Mouse (Mus musculus) liver, embryonic 12.5 days (tissue): ENCODE measurements around the gene Hist1h2bf. TPM values are rescaled to one million over a fixed set of nuclear protein-coding genes. Genes with fewer than 3 reads are reported as not detected.
"Not testable (repeated sequence)": the region's sequence is repeated elsewhere in the genome, so short reads cannot be mapped to it uniquely, and the experiment has no call there.

Experiments
- ATAC-seq: fragments of 200-750 bp; cut with Nextera tagmentation; 2 replicates; pipeline ENCODE4 v1.8.0; 2017; ENCODE audit warnings: moderate number of reproducible peaks, mild to moderate bottlenecking, moderate library complexity
- H3K27ac ChIP-seq: fragments of 300-500 bp; sonication (generic); 2 replicates; pipeline ENCODE4 v1.5.1; 2016; ENCODE audit warnings: mild to moderate bottlenecking
- H3K27me3 ChIP-seq: fragments of 300-500 bp; sonication (generic); replicated peaks from 2 replicates; pipeline ENCODE4 v1.6.1; 2016; ENCODE audit warnings: mild to moderate bottlenecking, moderate library complexity
- H3K36me3 ChIP-seq: fragments of 300-500 bp; sonication (generic); 2 replicates; pipeline ENCODE4 v1.6.1; 2016; ENCODE audit warnings: mild to moderate bottlenecking, moderate library complexity
- H3K4me1 ChIP-seq: fragments of 300-500 bp; sonication (generic); 2 replicates; pipeline ENCODE4 v1.6.1; 2016
- H3K4me2 ChIP-seq: fragments of 300-500 bp; sonication (generic); 2 replicates; pipeline ENCODE4 v1.6.1; 2016; ENCODE audit warnings: mild to moderate bottlenecking, moderate library complexity
- H3K4me3 ChIP-seq: fragments of 300-500 bp; sonication (generic); 2 replicates; pipeline ENCODE4 v1.5.1; 2016; ENCODE audit warnings: mild to moderate bottlenecking, moderate library complexity
- H3K9ac ChIP-seq: fragments of 300-500 bp; sonication (generic); 2 replicates; pipeline ENCODE4 v1.6.1; 2016; ENCODE audit warnings: mild to moderate bottlenecking, moderate library complexity
- H3K9me3 ChIP-seq: fragments of 300-500 bp; sonication (generic); replicated peaks from 2 replicates; pipeline ENCODE4 v1.6.1; 2016; ENCODE audit warnings: mild to moderate bottlenecking, moderate library complexity
- WGBS: fragments of 180-500 bp; shearing (Covaris S2); methylation state at CpG from one replicate; pipeline ENCODE4 v1.1.7; 2016; ENCODE audit not compliant: insufficient replicate concordance; 5-methylcytosine and 5-hydroxymethylcytosine counted together
- polyA plus RNA-seq: library from polyadenylated mRNA; unstranded; fragments of >200 nt; fragmentation: Nextera tagmentation; extraction: Ambion mirVana; gene quantifications from 2 replicates; pipeline ENCODE4 v1.2.1, GENCODE M21; 2016

Gene Hist1h2bf
- polyA plus RNA-seq, 1 experiment from 2014 or later, result 9.9 TPM

GRCm38 (mm10) chr13:23562699-23563462 lies 11.1 kb downstream of the Hist1h2bf start:
- Histone ChIP-seq H3K4me2 (peak overlapping the region; percentile 82), H3K4me3 (peak overlapping the region; percentile 53), H3K9ac (peak overlapping the region; percentile 77), H3K27me3 (no peaks in the 10 kb centered on the region), H3K27ac (peak overlapping the region; percentile 99), H3K36me3 (no peaks in the 10 kb centered on the region), H3K9me3 (no peaks in the 10 kb centered on the region), H3K4me1 (peaks cover 51% of the 10 kb centered on the region)
- no peak for ATAC-seq
- 5% methylated on average over 18 of the region's 18 CpGs for WGBS

- Histone ChIP-seq H3K4me2 (peak within 1 kb of the TSS; percentile 82), H3K4me1 (peaks cover 49% of the 10 kb centered on the region), H3K9ac (peak within 1 kb of the TSS; percentile 77), H3K27ac (peak within 1 kb of the TSS; percentile 99), H3K4me3 (peak within 1 kb of the TSS; percentile 53)
- 0% methylated on average over 57 of the region's 67 CpGs for WGBS
- H3K36me3 ChIP-seq, H3K27me3 ChIP-seq, H3K9me3 ChIP-seq: not testable (repeated sequence)
- peak; percentile 93 for ATAC-seq
Measured at GRCm38 (mm10) chr13:23561883-23562659, 11.9 kb downstream of the Hist1h2bf start, which contains the start of gene Hist1h3e. TSS of gene Hist1h3e (minus strand) at chr13:23562369.

- H3K9ac ChIP-seq, result peak overlapping the region; percentile 71
- H3K27me3 ChIP-seq, ATAC-seq, H3K36me3 ChIP-seq, H3K9me3 ChIP-seq: not testable (repeated sequence)
- H3K4me1 ChIP-seq, result peaks cover 52% of the 10 kb centered on the region
- 0% methylated on average over 2 of the region's 5 CpGs for WGBS
- H3K4me3 ChIP-seq, result peak overlapping the region; percentile 53
- peak overlapping the region; percentile 99 for H3K27ac ChIP-seq
- peak overlapping the region; percentile 82 for H3K4me2 ChIP-seq
Measured at GRCm38 (mm10) chr13:23561531-23561882, 12.5 kb downstream of the Hist1h2bf start.

GRCm38 (mm10) chr13:23560699-23561098 lies 13.3 kb downstream of the Hist1h2bf start:
- peak overlapping the region; percentile 29; the same call in 1 of the 2 replicates for H3K4me3 ChIP-seq
- peak overlapping the region; percentile 58 for H3K4me2 ChIP-seq
- H3K4me1 ChIP-seq, result peaks cover 52% of the 10 kb centered on the region
- not testable (repeated sequence) for H3K36me3 ChIP-seq, ATAC-seq, H3K27me3 ChIP-seq, H3K9me3 ChIP-seq
- H3K9ac ChIP-seq, result peak overlapping the region; percentile 61
- 29% methylated on average over 2 of the region's 2 CpGs for WGBS
- peak overlapping the region; percentile 85 for H3K27ac ChIP-seq

- Histone ChIP-seq H3K4me1 (peaks cover 48% of the 10 kb centered on the region), H3K9me3 (no peaks in the 10 kb centered on the region), H3K4me2 (peak overlapping the region; percentile 79), H3K4me3 (peak overlapping the region; percentile 60), H3K27me3 (no peaks in the 10 kb centered on the region), H3K9ac (peak overlapping the region; percentile 90), H3K36me3 (no peaks in the 10 kb centered on the region), H3K27ac (peak overlapping the region; percentile 99)
- ATAC-seq, result no peak
- 59% methylated on average over 3 of the region's 3 CpGs for whole genome bisulfite sequencing
Measured at GRCm38 (mm10) chr13:23556906-23557305, 17.1 kb downstream of the Hist1h2bf start.

- WGBS, result 1% methylated on average over 18 of the region's 18 CpGs
- Histone ChIP-seq H3K4me2 (peak overlapping the region; percentile 79), H3K36me3 (no peaks in the 10 kb centered on the region), H3K9me3 (no peaks in the 10 kb centered on the region), H3K4me1 (peaks cover 53% of the 10 kb centered on the region), H3K27me3 (no peaks in the 10 kb centered on the region), H3K27ac (peak overlapping the region; percentile 99), H3K9ac (peak overlapping the region; percentile 90), H3K4me3 (peak overlapping the region; percentile 60)
- peak; percentile 55 for ATAC-seq
Measured at GRCm38 (mm10) chr13:23555839-23556416, 18.1 kb downstream of the Hist1h2bf start.

GRCm38 (mm10) chr13:23554925-23555838 lies 18.8 kb downstream of the Hist1h2bf start:
- Histone ChIP-seq H3K4me1 (peaks cover 52% of the 10 kb centered on the region), H3K4me2 (peak overlapping the region; percentile 79), H3K9ac (peak overlapping the region; percentile 90), H3K9me3 (no peaks in the 10 kb centered on the region), H3K36me3 (no peaks in the 10 kb centered on the region), H3K4me3 (peak overlapping the region; percentile 60), H3K27ac (peak overlapping the region; percentile 99), H3K27me3 (no peaks in the 10 kb centered on the region)
- 1% methylated on average over 54 of the region's 54 CpGs for WGBS
- peak; percentile 79 for ATAC-seq

GRCm38 (mm10) chr13:23554393-23554792 lies 19.6 kb downstream of the Hist1h2bf start:
- Histone ChIP-seq H3K9ac (peak overlapping the region; percentile 90), H3K36me3 (no peaks in the 10 kb centered on the region), H3K27ac (peak overlapping the region; percentile 99), H3K4me2 (peak overlapping the region; percentile 79), H3K9me3 (no peaks in the 10 kb centered on the region), H3K4me3 (peak overlapping the region; percentile 60), H3K4me1 (peaks cover 59% of the 10 kb centered on the region), H3K27me3 (no peaks in the 10 kb centered on the region)
- whole genome bisulfite sequencing, result 17% methylated on average over 9 of the region's 9 CpGs
- ATAC-seq, result no peak

- no peak for ATAC-seq
- Histone ChIP-seq H3K4me2 (peak within 1 kb of the TSS; percentile 79), H3K9me3 (no peaks in the 10 kb centered on the region), H3K36me3 (no peaks in the 10 kb centered on the region), H3K4me3 (no peak within 1 kb of the TSS), H3K27ac (peak within 1 kb of the TSS; percentile 99), H3K27me3 (no peaks in the 10 kb centered on the region), H3K4me1 (peaks cover 70% of the 10 kb centered on the region), H3K9ac (peak within 1 kb of the TSS; percentile 90)
Measured at GRCm38 (mm10) chr13:23552962-23553361, 21.0 kb downstream of the Hist1h2bf start, which contains the start of gene Hist1h1d. TSS of gene Hist1h1d (plus strand) at chr13:23553262.

- no peak for ATAC-seq
- WGBS, result 34% methylated on average over 8 of the region's 8 CpGs
- peaks cover 67% of the 10 kb centered on the region for H3K4me1 ChIP-seq
- no peaks in the 10 kb centered on the region for H3K36me3 ChIP-seq
- H3K27me3 ChIP-seq, result no peaks in the 10 kb centered on the region
- peak overlapping the region; percentile 71 for H3K4me2 ChIP-seq
- H3K9me3 ChIP-seq, result no peaks in the 10 kb centered on the region
- H3K27ac ChIP-seq, result peak overlapping the region; percentile 99
- peak overlapping the region; percentile 56 for H3K4me3 ChIP-seq
- H3K9ac ChIP-seq, result peak overlapping the region; percentile 78
Measured at GRCm38 (mm10) chr13:23551931-23552914, 21.8 kb downstream of the Hist1h2bf start.
